In the genomic region with DNA sequence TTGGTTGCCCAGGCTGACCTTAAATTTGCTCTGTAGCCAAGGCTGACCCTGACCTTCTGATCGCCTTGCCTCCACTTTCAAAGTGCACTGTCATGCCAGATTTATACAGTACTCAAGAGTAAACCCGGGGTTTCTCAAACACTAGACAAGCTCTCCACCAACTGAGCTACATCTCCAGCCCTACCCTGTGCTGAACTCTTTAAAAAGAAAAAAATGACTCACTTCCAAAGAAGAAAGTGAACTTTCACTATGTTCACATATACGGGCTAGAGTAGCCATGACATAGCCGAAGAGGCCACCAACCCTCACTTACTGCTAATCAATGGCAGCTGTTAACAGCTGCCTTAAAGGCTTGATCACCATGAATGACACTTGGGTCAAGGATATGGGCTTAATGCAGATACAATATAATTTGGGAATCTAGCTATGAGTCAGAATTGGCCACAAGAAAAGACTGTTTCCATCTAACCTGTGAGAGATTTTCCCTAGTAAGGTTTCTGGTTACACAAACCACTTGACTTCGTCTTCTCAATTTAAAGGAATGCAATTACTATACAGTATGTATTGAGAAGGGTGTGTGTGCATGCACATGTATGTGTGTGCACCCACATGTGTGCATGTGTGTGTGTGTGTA, we compare ENCODE assay signal across 25 mouse cellular contexts.
DNase-seq lines count a peak whose midpoint lies in the region; ATAC-seq and TF ChIP-seq lines count a peak whose summit lies in the region.
"Had no signal": no experiment of that assay in that cellular context is flagged by ENCODE, and none has a peak within 500 bp of the region (broad histone marks: within the 10 kb centered on the region; RNA-seq: fewer than 3 reads in every experiment).

No protein-coding gene starts in this region.

- no peak overlapping the region for H3K9ac ChIP-seq in liver, adult 2 months (ENCODE audit: low read depth, low read length)
- H3K9ac ChIP-seq in liver, embryonic 12.5 days = no peak overlapping the region
- H3K9ac ChIP-seq: embryonic facial prominence, embryonic 12.5 days; forebrain, embryonic 12.5 days had no signal

- ATAC-seq in liver, embryonic 12.5 days = no peak
- ATAC-seq: CD4-positive, CD25-positive, alpha-beta regulatory T cell, adult 4 months; forebrain, embryonic 14.5 days; forebrain, embryonic 16.5 days had no signal

- no peak for TF ChIP-seq POLR2A in liver, adult 2 months (IDR thresholded peaks at IDR 0.05; ENCODE audit: extremely low read depth, insufficient read depth, low read length)
- TF ChIP-seq POLR2A in embryonic fibroblast, embryonic 13.5 days (IDR thresholded peaks at IDR 0.05; ENCODE audit: low read depth, low read length) = no peak

- no peaks in the 10 kb centered on the region for H3K79me2 ChIP-seq in liver, adult 2 months (ENCODE audit: control insufficient read depth, insufficient read depth, low read length)

- H3K9me3 ChIP-seq in liver, embryonic 12.5 days (replicated peaks) = no peaks in the 10 kb centered on the region
- H3K9me3 ChIP-seq: embryonic facial prominence, embryonic 10.5 days; embryonic facial prominence, embryonic 12.5 days; forebrain, embryonic 10.5 days; forebrain, embryonic 12.5 days had no signal

- no peak for TF ChIP-seq CTCF in liver, adult 2 months (IDR thresholded peaks at IDR 0.05; ENCODE audit: low read depth, low read length)
- no peak for TF ChIP-seq CTCF in embryonic fibroblast, embryonic 13.5 days (IDR thresholded peaks at IDR 0.05; ENCODE audit: borderline replicate concordance, insufficient read depth, low read length)

- no peak overlapping the region for H3K4me2 ChIP-seq in liver, embryonic 12.5 days
- H3K4me2 ChIP-seq: embryonic facial prominence, embryonic 12.5 days; forebrain, embryonic 12.5 days had no signal

- no peaks in the 10 kb centered on the region for H3K27me3 ChIP-seq in liver, adult 2 months (ENCODE audit: control insufficient read depth, insufficient read depth, low read length)
- H3K27me3 ChIP-seq in liver, embryonic 12.5 days (replicated peaks) = no peaks in the 10 kb centered on the region
- H3K27me3 ChIP-seq: embryonic facial prominence, embryonic 12.5 days; forebrain, embryonic 12.5 days had no signal

- H3K36me3 ChIP-seq in liver, adult 2 months (ENCODE audit: control insufficient read depth, insufficient read depth, low read length) = no peaks in the 10 kb centered on the region
- H3K36me3 ChIP-seq in liver, embryonic 12.5 days = no peaks in the 10 kb centered on the region
- H3K36me3 ChIP-seq: embryonic facial prominence, embryonic 10.5 days; embryonic facial prominence, embryonic 12.5 days; forebrain, embryonic 10.5 days; forebrain, embryonic 12.5 days had no signal

- H3K4me3 ChIP-seq in liver, adult 2 months (ENCODE audit: insufficient read depth, low read depth, low read length) = no peak overlapping the region
- H3K4me3 ChIP-seq in liver, embryonic 12.5 days = no peak overlapping the region
- H3K4me3 ChIP-seq in embryonic fibroblast, embryonic 13.5 days (ENCODE audit: insufficient read depth, low read length) = no peak overlapping the region
- H3K4me3 ChIP-seq: embryonic facial prominence, embryonic 10.5 days; embryonic facial prominence, embryonic 12.5 days; erythroblast, embryonic 14.5 days; forebrain, embryonic 10.5 days; forebrain, embryonic 12.5 days had no signal

- H3K27ac ChIP-seq in liver, adult 2 months (replicated peaks; ENCODE audit: insufficient read depth, low read depth, low read length) = no peak overlapping the region
- no peak overlapping the region for H3K27ac ChIP-seq in liver, embryonic 12.5 days
- H3K27ac ChIP-seq in embryonic fibroblast, embryonic 13.5 days (ENCODE audit: insufficient read depth, low read length) = peak overlapping the region; percentile 89
- H3K27ac ChIP-seq: embryonic facial prominence, embryonic 10.5 days; embryonic facial prominence, embryonic 12.5 days; forebrain, embryonic 10.5 days; forebrain, embryonic 12.5 days had no signal

- WGBS in liver, adult 2 months = 62% methylated on average over 5 of the region's 5 CpGs
- WGBS in liver, embryonic 12.5 days (ENCODE audit: insufficient replicate concordance) = 71% methylated on average over 5 of the region's 5 CpGs

- DNase-seq in heart, adult 11 months = peak; percentile 29
- DNase-seq in heart, postnatal 4 days = no peak
- DNase-seq in liver, adult 2 months (ENCODE audit: extremely low read depth, low read depth, low spot score) = peak; percentile 81
- peak; percentile 42 for DNase-seq in induced T-regulatory cell, adult 2 months (ENCODE audit: low read depth)
- no peak for DNase-seq in spleen, postnatal 36 days (ENCODE audit: low spot score in 2 of 2)
- no peak for DNase-seq in left cerebral cortex, adult 11 months (ENCODE audit: low spot score)
- DNase-seq: adrenal gland, adult 2 months; adrenal gland, postnatal 10 days; adrenal gland, postnatal 25 days; B cell, adult 2 months; cerebellum, adult 11-12 months; cerebellum, adult 2 months; cerebellum, adult 9-10 months; cerebellum, postnatal 10 days; cerebellum, postnatal 25 days had no signal

- H3K4me1 ChIP-seq in liver, adult 2 months (ENCODE audit: control insufficient read depth, insufficient read depth, low read length) = peaks cover 5% of the 10 kb centered on the region
- peaks cover 30% of the 10 kb centered on the region for H3K4me1 ChIP-seq in liver, embryonic 12.5 days
- peaks cover 19% of the 10 kb centered on the region for H3K4me1 ChIP-seq in embryonic fibroblast, embryonic 13.5 days (ENCODE audit: control insufficient read depth, insufficient read depth, low read length)
- H3K4me1 ChIP-seq: embryonic facial prominence, embryonic 12.5 days; forebrain, embryonic 12.5 days had no signal

Comparison
In these comparisons a context has a peak if more than half of its experiments do, and no peak if none do; other contexts are left out.
1. DNase-seq: peak in heart, adult 11 months (single experiment), liver, adult 2 months (single experiment) and induced T-regulatory cell, adult 2 months (single experiment); none in heart, postnatal 4 days (single experiment), spleen, postnatal 36 days (0 of 2) and left cerebral cortex, adult 11 months (single experiment).